Mouse (Mus musculus) brain, embryonic 14.5 days (tissue): ENCODE data around the gene Mbd4.
"Not testable (repeated sequence)": the region's sequence is repeated elsewhere in the genome, so short reads cannot be mapped to it uniquely, and the experiment has no call there.

Experiments used
- CTCF ChIP-seq: fragments of 200-500 bp; IDR thresholded peaks from 2 replicates; pipeline ENCODE4 v1.5.1; 2012; ENCODE audit warnings: inconsistent platforms, mild to moderate bottlenecking, moderate library complexity, borderline replicate concordance; ENCODE audit not compliant: insufficient read depth, insufficient read length; ENCODE audit errors: extremely low read depth
- POLR2A ChIP-seq: fragments of 200-500 bp; IDR thresholded peaks from 2 replicates; pipeline ENCODE4 v1.6.1; 2012; ENCODE audit warnings: mild to moderate bottlenecking, inconsistent platforms, borderline replicate concordance; ENCODE audit not compliant: poor library complexity, insufficient read depth, insufficient read length, severe bottlenecking; ENCODE audit errors: extremely low read depth

DNA sequence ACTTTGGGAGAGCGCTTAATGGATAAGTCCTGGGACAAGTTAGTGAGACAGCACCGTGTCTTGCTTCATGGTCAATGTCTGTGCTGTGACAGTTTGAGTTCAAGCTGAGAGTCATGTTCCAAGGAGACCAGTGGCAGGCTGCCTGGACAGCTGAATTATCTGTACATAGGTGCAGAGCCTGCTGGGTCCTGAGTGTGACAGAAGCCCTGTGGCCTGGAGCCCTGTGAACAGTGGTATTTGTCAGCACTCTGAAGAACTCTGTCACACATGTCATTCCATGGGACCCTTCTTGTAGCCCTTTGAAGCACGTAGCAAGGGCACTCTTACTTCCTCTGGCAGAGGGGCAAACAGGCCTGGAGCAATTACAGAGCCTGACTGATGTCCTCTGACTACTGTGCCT lies 18.1 kb upstream of the Mbd4 start:
- TF ChIP-seq CTCF, POLR2A: not testable (repeated sequence)
